Mouse (Mus musculus): Measurements from ENCODE around the gene Cbr1. TPM values are rescaled to one million over a fixed set of nuclear protein-coding genes. Genes with fewer than 3 reads are reported as not detected.

Cbr1 gene
- total RNA-seq, 1 experiment: 35.3 TPM

DNA sequence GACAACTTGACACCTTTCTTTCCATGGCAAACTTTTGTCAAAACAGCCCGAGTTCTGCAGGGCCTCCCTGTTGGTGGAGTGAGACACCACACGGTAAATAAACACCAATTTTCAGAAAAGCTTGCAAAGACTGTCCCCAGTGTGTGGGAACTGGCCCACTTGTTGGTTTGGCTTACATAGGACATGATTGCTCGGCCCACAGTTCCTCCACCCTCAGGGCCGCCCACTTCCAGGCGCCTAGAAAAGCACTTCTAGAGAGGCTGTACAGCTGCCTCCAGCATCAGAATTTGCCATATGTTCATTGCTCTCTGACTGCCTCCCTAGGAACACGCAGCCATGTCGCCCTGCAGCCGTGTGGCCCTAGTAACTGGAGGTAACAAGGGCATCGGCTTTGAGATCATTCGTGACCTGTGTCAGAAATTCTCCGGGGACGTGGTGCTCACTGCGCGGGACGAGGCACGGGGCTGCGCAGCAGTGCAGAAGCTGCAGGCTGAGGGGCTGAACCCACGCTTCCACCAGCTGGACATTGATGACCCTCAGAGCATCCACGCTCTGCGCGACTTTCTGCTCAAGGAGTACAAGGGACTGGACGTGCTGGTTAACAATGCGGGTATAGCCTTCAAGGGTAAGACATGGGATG is 22.2 kb downstream of the Cbr1 start, which contains the start of gene Gm5678:
Gene Gm5678, plus strand, starts transcription at position 337 of the 640 bp plus-strand sequence.
- in situ Hi-C loops (cut with MboI; ENCODE audit: low sequenced_read_pairs in 2 of 2, unreplicated experiment in 2 of 2): no loop called here
- Histone ChIP-seq H3K9me3 (ENCODE audit: control insufficient read depth, insufficient read depth, low read depth, low read length) (no peaks in the 10 kb centered on the region), H3K4me1 (ENCODE audit: control insufficient read depth in 2 of 2, insufficient read depth in 2 of 2, low read length in 2 of 2, poor library complexity in 1 of 2) (no peaks in the 10 kb centered on the region), H3K9ac (ENCODE audit: insufficient read depth, low read depth, low read length, poor library complexity, severe bottlenecking) (no peak within 1 kb of the TSS), H3K4me3 (ENCODE audit: insufficient read depth in 1 of 2, low read depth in 1 of 2, low read length in 2 of 2, poor library complexity in 1 of 2, severe bottlenecking in 1 of 2) (no peak within 1 kb of the TSS), H3K27ac (ENCODE audit: insufficient read depth, low read depth, low read length, poor library complexity, severe bottlenecking) (no peak within 1 kb of the TSS), H3K36me3 (ENCODE audit: control insufficient read depth, insufficient read depth, low read length, poor library complexity, severe bottlenecking) (no peaks in the 10 kb centered on the region)
- DNase-seq (ENCODE audit: low read depth, low spot score): no peak
- TF ChIP-seq HCFC1 (IDR thresholded peaks at IDR 0.05; ENCODE audit: borderline replicate concordance, insufficient read depth, low read length): no peak
- TF ChIP-seq CHD2 (IDR thresholded peaks at IDR 0.05; ENCODE audit: low read depth, low read length): no peak
- TF ChIP-seq ZNF384 (IDR thresholded peaks at IDR 0.05; ENCODE audit: low read depth, low read length): no peak

DNA sequence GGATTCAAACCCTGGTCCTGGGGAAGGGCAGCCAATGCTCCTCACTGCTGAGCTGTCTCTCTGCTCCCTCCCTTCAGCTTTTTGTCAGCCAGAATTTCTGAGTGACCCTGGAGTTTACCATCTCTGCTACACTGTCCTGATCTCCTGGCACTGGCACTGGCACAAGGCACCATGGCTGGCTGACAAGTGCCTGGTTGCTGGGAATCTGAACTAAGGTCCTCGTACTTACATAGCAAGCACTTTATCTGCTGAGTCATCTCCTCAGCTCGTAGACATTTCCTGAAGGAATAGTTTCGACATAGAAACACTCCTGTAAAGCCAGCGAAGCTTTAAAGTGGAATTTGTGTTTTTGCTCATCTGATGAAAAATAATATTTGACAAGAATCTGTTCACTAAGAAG is 38.4 kb downstream of the Cbr1 start:
- Histone ChIP-seq H3K4me1 (ENCODE audit: control insufficient read depth in 2 of 2, insufficient read depth in 2 of 2, low read length in 2 of 2, poor library complexity in 1 of 2) (no peaks in the 10 kb centered on the region), H3K27ac (ENCODE audit: insufficient read depth, low read depth, low read length, poor library complexity, severe bottlenecking) (no peak overlapping the region), H3K9me3 (ENCODE audit: control insufficient read depth, insufficient read depth, low read depth, low read length) (no peaks in the 10 kb centered on the region), H3K4me3 (ENCODE audit: insufficient read depth in 1 of 2, low read depth in 1 of 2, low read length in 2 of 2, poor library complexity in 1 of 2, severe bottlenecking in 1 of 2) (no peak overlapping the region), H3K9ac (ENCODE audit: insufficient read depth, low read depth, low read length, poor library complexity, severe bottlenecking) (no peak overlapping the region), H3K36me3 (ENCODE audit: control insufficient read depth, insufficient read depth, low read length, poor library complexity, severe bottlenecking) (no peaks in the 10 kb centered on the region)
- in situ Hi-C loops (cut with MboI; ENCODE audit: low sequenced_read_pairs in 2 of 2, unreplicated experiment in 2 of 2): no loop called here
- DNase-seq (ENCODE audit: low read depth, low spot score): no peak
- TF ChIP-seq CHD2 (IDR thresholded peaks at IDR 0.05; ENCODE audit: low read depth, low read length): no peak
- TF ChIP-seq ZC3H11A (IDR thresholded peaks at IDR 0.05; ENCODE audit: borderline replicate concordance, low read depth, low read length): no peak
- no peak for TF ChIP-seq HCFC1 (IDR thresholded peaks at IDR 0.05; ENCODE audit: borderline replicate concordance, insufficient read depth, low read length)
- no peak for TF ChIP-seq MAFK (IDR thresholded peaks at IDR 0.05; ENCODE audit: insufficient read depth, low read depth, low read length)
- TF ChIP-seq ZNF384 (IDR thresholded peaks at IDR 0.05; ENCODE audit: low read depth, low read length): no peak

DNA sequence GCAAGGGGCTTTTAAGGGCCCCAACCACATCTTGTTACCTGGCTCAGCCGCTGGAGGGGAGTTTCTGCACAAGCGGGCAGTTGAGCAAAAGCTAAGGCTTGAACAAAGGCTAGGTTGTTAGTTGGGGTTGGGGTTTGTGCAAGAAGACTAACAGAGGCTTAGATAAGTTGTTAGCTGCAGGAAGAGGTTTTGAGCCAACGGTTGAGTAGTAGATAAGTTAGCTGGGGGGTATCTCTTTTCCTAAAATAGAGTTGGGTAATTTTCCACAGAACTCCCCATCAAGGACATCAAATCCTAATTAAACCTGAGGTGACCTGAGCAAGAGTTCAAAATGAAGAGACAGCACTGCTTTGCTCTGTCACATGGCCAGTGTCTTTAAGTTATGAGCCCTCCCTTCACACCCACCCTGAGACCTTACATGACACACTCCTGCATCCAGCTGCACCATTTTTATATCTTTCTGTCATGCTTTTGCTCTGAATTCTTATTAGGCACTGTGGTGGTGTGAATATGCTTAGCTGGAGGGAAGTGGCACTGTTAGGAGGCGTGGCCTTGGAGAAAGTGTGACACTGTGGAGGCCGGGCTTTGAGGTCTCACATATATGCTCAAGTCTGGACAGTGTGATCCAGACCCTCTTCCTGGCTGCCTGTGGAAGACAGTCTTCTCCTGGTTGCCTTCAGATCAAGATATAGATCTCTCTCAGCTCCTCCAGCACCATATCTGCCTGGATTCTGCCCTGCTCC is 43.0 kb downstream of the Cbr1 start:
- Histone ChIP-seq H3K9ac (ENCODE audit: insufficient read depth, low read depth, low read length, poor library complexity, severe bottlenecking) (no peak overlapping the region), H3K4me1 (ENCODE audit: control insufficient read depth in 2 of 2, insufficient read depth in 2 of 2, low read length in 2 of 2, poor library complexity in 1 of 2) (no peaks in the 10 kb centered on the region), H3K36me3 (ENCODE audit: control insufficient read depth, insufficient read depth, low read length, poor library complexity, severe bottlenecking) (no peaks in the 10 kb centered on the region), H3K4me3 (ENCODE audit: insufficient read depth in 1 of 2, low read depth in 1 of 2, low read length in 2 of 2, poor library complexity in 1 of 2, severe bottlenecking in 1 of 2) (no peak overlapping the region), H3K9me3 (ENCODE audit: control insufficient read depth, insufficient read depth, low read depth, low read length) (no peaks in the 10 kb centered on the region), H3K27ac (ENCODE audit: insufficient read depth, low read depth, low read length, poor library complexity, severe bottlenecking) (no peak overlapping the region)
- no peak for TF ChIP-seq ZNF384 (IDR thresholded peaks at IDR 0.05; ENCODE audit: low read depth, low read length)
- TF ChIP-seq CHD2 (IDR thresholded peaks at IDR 0.05; ENCODE audit: low read depth, low read length): no peak
- TF ChIP-seq HCFC1 (IDR thresholded peaks at IDR 0.05; ENCODE audit: borderline replicate concordance, insufficient read depth, low read length): no peak
- TF ChIP-seq ZC3H11A (IDR thresholded peaks at IDR 0.05; ENCODE audit: borderline replicate concordance, low read depth, low read length): no peak
- no peak for TF ChIP-seq MAFK (IDR thresholded peaks at IDR 0.05; ENCODE audit: insufficient read depth, low read depth, low read length)
- DNase-seq (ENCODE audit: low read depth, low spot score): no peak
- in situ Hi-C loops (cut with MboI; ENCODE audit: low sequenced_read_pairs in 2 of 2, unreplicated experiment in 2 of 2): no loop called here

Other genes with a start within 250 kb of the Cbr1 start
- gene Setd4, start 1.8 kb upstream of the Cbr1 start, total RNA-seq (2012; rRNA removed): 27.5 and 44.1 TPM in 2 replicates
- gene Gm5678, start 22.2 kb downstream of the Cbr1 start, total RNA-seq (2012; rRNA removed): not detected in 2 replicates
- 15.2 and 16.0 TPM in 2 replicates for gene Cbr3, start 77.4 kb downstream of the Cbr1 start, total RNA-seq (2012; rRNA removed)
- 11.6 and 16.8 TPM in 2 replicates for gene Dop1b, start 106.1 kb downstream of the Cbr1 start, total RNA-seq (2012; rRNA removed)
- 90.3 and 98.4 TPM in 2 replicates for gene Morc3, start 226.3 kb downstream of the Cbr1 start, total RNA-seq (2012; rRNA removed)